Mouse (Mus musculus): Measurements from ENCODE around the gene F12. TPM values are rescaled to one million over a fixed set of nuclear protein-coding genes. Genes with fewer than 3 reads are reported as not detected.

The F12 gene
- total and polyA plus RNA-seq, 2 experiments from 2014 or later: not detected

- Histone ChIP-seq H3K4me2 (ENCODE audit: low read depth, low read length) (no peak overlapping the region), H3K4me1 (ENCODE audit: control insufficient read depth, insufficient read depth) (no peaks in the 10 kb centered on the region), H3K9me3 (replicated peaks; ENCODE audit: control insufficient read depth, low read length) (no peaks in the 10 kb centered on the region), H3K27me3 (ENCODE audit: control insufficient read depth, insufficient read depth, low read length) (peaks cover 66% of the 10 kb centered on the region), H3K4me3 (ENCODE audit: low read depth, low read length) (no peak overlapping the region), H3K36me3 (replicated peaks; ENCODE audit: control insufficient read depth, insufficient read depth, low read length) (no peaks in the 10 kb centered on the region), H3K27ac (ENCODE audit: low read depth) (no peak overlapping the region), H3K9ac (replicated peaks; ENCODE audit: low read depth, low read length) (no peak overlapping the region)
- WGBS: 76% methylated on average over 7 of the region's 7 CpGs
- ATAC-seq (ENCODE audit: insufficient read depth, low read depth): no peak
- TF ChIP-seq CTCF (IDR thresholded peaks at IDR 0.05; ENCODE audit: low read depth) (no peak), EP300 (IDR thresholded peaks at IDR 0.05; ENCODE audit: low read depth) (no peak)
- no peak for DNase-seq (ENCODE audit: low spot score)
Measured at GRCm38 (mm10) chr13:55403266-55403665, 23.3 kb downstream of the F12 start.

- no peak for ATAC-seq (ENCODE audit: insufficient read depth, low read depth)
- peaks cover 47% of the 10 kb centered on the region for H3K27me3 ChIP-seq (ENCODE audit: control insufficient read depth, insufficient read depth, low read length)
Measured at GRCm38 (mm10) chr13:55400039-55400346, 26.6 kb downstream of the F12 start.

GRCm38 (mm10) chr13:55399300-55400038 lies 27.1 kb downstream of the F12 start:
- no peak overlapping the region for H3K27ac ChIP-seq (ENCODE audit: low read depth)
- no peaks in the 10 kb centered on the region for H3K9me3 ChIP-seq (replicated peaks; ENCODE audit: control insufficient read depth, low read length)
- ATAC-seq (ENCODE audit: insufficient read depth, low read depth) (no peak), DNase-seq (ENCODE audit: low spot score) (no peak)
- H3K36me3 ChIP-seq (replicated peaks; ENCODE audit: control insufficient read depth, insufficient read depth, low read length): no peaks in the 10 kb centered on the region
- 49% methylated on average over 5 of the region's 5 CpGs for WGBS
- TF ChIP-seq EP300 (IDR thresholded peaks at IDR 0.05; ENCODE audit: low read depth) (no peak), CTCF (IDR thresholded peaks at IDR 0.05; ENCODE audit: low read depth) (no peak)
- H3K4me2 ChIP-seq (ENCODE audit: low read depth, low read length): no peak overlapping the region
- H3K4me3 ChIP-seq (ENCODE audit: low read depth, low read length): no peak overlapping the region
- no peaks in the 10 kb centered on the region for H3K4me1 ChIP-seq (ENCODE audit: control insufficient read depth, insufficient read depth)
- H3K9ac ChIP-seq (replicated peaks; ENCODE audit: low read depth, low read length): no peak overlapping the region
- peaks cover 43% of the 10 kb centered on the region for H3K27me3 ChIP-seq (ENCODE audit: control insufficient read depth, insufficient read depth, low read length)

More at GRCm38 (mm10) chr13:55400039-55400346, 26.6 kb downstream of the F12 start:
- no peak overlapping the region for H3K4me3 ChIP-seq (ENCODE audit: low read depth, low read length)
- TF ChIP-seq CTCF (IDR thresholded peaks at IDR 0.05; ENCODE audit: low read depth): no peak
- 47% methylated on average over 1 of the region's 1 CpGs for whole genome bisulfite sequencing
- no peak overlapping the region for H3K4me2 ChIP-seq (ENCODE audit: low read depth, low read length)
- H3K36me3 ChIP-seq (replicated peaks; ENCODE audit: control insufficient read depth, insufficient read depth, low read length): no peaks in the 10 kb centered on the region
- no peak overlapping the region for H3K9ac ChIP-seq (replicated peaks; ENCODE audit: low read depth, low read length)
- DNase-seq (ENCODE audit: low spot score): no peak
- no peaks in the 10 kb centered on the region for H3K9me3 ChIP-seq (replicated peaks; ENCODE audit: control insufficient read depth, low read length)
- no peaks in the 10 kb centered on the region for H3K4me1 ChIP-seq (ENCODE audit: control insufficient read depth, insufficient read depth)
- no peak overlapping the region for H3K27ac ChIP-seq (ENCODE audit: low read depth)

- H3K9me3 ChIP-seq (replicated peaks; ENCODE audit: control insufficient read depth, low read length): no peaks in the 10 kb centered on the region
- no peak for DNase-seq (ENCODE audit: low spot score)
- no peak for ATAC-seq (ENCODE audit: insufficient read depth, low read depth)
- TF ChIP-seq EP300 (IDR thresholded peaks at IDR 0.05; ENCODE audit: low read depth) (no peak), CTCF (IDR thresholded peaks at IDR 0.05; ENCODE audit: low read depth) (no peak)
- no peaks in the 10 kb centered on the region for H3K36me3 ChIP-seq (replicated peaks; ENCODE audit: control insufficient read depth, insufficient read depth, low read length)
- WGBS: 69% methylated on average over 1 of the region's 1 CpGs
- H3K4me3 ChIP-seq (ENCODE audit: low read depth, low read length): no peak within 1 kb of the TSS
- H3K4me1 ChIP-seq (ENCODE audit: control insufficient read depth, insufficient read depth): no peaks in the 10 kb centered on the region
- no peak within 1 kb of the TSS for H3K4me2 ChIP-seq (ENCODE audit: low read depth, low read length)
- H3K27ac ChIP-seq (ENCODE audit: low read depth): no peak within 1 kb of the TSS
- H3K27me3 ChIP-seq (ENCODE audit: control insufficient read depth, insufficient read depth, low read length): peaks cover 35% of the 10 kb centered on the region
- H3K9ac ChIP-seq (replicated peaks; ENCODE audit: low read depth, low read length): no peak within 1 kb of the TSS
Measured at GRCm38 (mm10) chr13:55398088-55398487, 28.5 kb downstream of the F12 start, which contains the start of gene Slc34a1. Gene Slc34a1, plus strand, starts transcription at chr13:55398187.

- TF ChIP-seq CTCF (IDR thresholded peaks at IDR 0.05; ENCODE audit: low read depth): no peak
- no peak for TF ChIP-seq EP300 (IDR thresholded peaks at IDR 0.05; ENCODE audit: low read depth)
- Histone ChIP-seq H3K27ac (ENCODE audit: low read depth) (no peak overlapping the region), H3K4me2 (ENCODE audit: low read depth, low read length) (no peak overlapping the region), H3K4me3 (ENCODE audit: low read depth, low read length) (no peak overlapping the region), H3K27me3 (ENCODE audit: control insufficient read depth, insufficient read depth, low read length) (0 out of 2 replicates have a peak, but pooled peaks cover 10% of the 10 kb centered on the region), H3K4me1 (ENCODE audit: control insufficient read depth, insufficient read depth) (no peaks in the 10 kb centered on the region), H3K36me3 (replicated peaks; ENCODE audit: control insufficient read depth, insufficient read depth, low read length) (no peaks in the 10 kb centered on the region), H3K9me3 (replicated peaks; ENCODE audit: control insufficient read depth, low read length) (no peaks in the 10 kb centered on the region), H3K9ac (replicated peaks; ENCODE audit: low read depth, low read length) (no peak overlapping the region)
- DNase-seq (ENCODE audit: low spot score) (no peak), ATAC-seq (ENCODE audit: insufficient read depth, low read depth) (no peak)
- 67% methylated on average over 4 of the region's 4 CpGs for WGBS
Measured at GRCm38 (mm10) chr13:55392933-55393332, 33.7 kb downstream of the F12 start.

GRCm38 (mm10) chr13:55391626-55392029 lies 35.0 kb downstream of the F12 start:
- no peak overlapping the region for H3K27ac ChIP-seq (ENCODE audit: low read depth)
- no peak for TF ChIP-seq CTCF (IDR thresholded peaks at IDR 0.05; ENCODE audit: low read depth)
- no peak for TF ChIP-seq EP300 (IDR thresholded peaks at IDR 0.05; ENCODE audit: low read depth)
- H3K9ac ChIP-seq (replicated peaks; ENCODE audit: low read depth, low read length): no peak overlapping the region
- no peaks in the 10 kb centered on the region for H3K4me1 ChIP-seq (ENCODE audit: control insufficient read depth, insufficient read depth)
- no peak overlapping the region for H3K4me2 ChIP-seq (ENCODE audit: low read depth, low read length)
- no peaks in the 10 kb centered on the region for H3K36me3 ChIP-seq (replicated peaks; ENCODE audit: control insufficient read depth, insufficient read depth, low read length)
- no peak for DNase-seq (ENCODE audit: low spot score)
- no peak overlapping the region for H3K4me3 ChIP-seq (ENCODE audit: low read depth, low read length)
- H3K27me3 ChIP-seq (ENCODE audit: control insufficient read depth, insufficient read depth, low read length): 0 out of 2 replicates have a peak, but pooled peaks cover 9% of the 10 kb centered on the region
- no peak for ATAC-seq (ENCODE audit: insufficient read depth, low read depth)
- WGBS: 67% methylated on average over 1 of the region's 1 CpGs
- H3K9me3 ChIP-seq (replicated peaks; ENCODE audit: control insufficient read depth, low read length): no peaks in the 10 kb centered on the region
